Mouse (Mus musculus): ENCODE data around the gene Hist1h2ak.

- no peak for TF ChIP-seq CTCF (IDR thresholded peaks at IDR 0.05; ENCODE audit: borderline replicate concordance, extremely low read depth, insufficient read depth, insufficient read length)
- TF ChIP-seq POLR2A (IDR thresholded peaks at IDR 0.05; ENCODE audit: borderline replicate concordance, extremely low read depth, insufficient read depth, insufficient read length, poor library complexity, severe bottlenecking), result no peak
Observed at GRCm38 (mm10) chr13:21727948-21728572, 25.6 kb downstream of the Hist1h2ak start.
